Mouse (Mus musculus): ENCODE results near the gene Tuba8. TPM values are rescaled to one million over a fixed set of nuclear protein-coding genes. Genes with fewer than 3 reads are reported as not detected.

Gene Tuba8
- polyA plus RNA-seq, 1 experiment from 2014 or later, result 11.5 TPM

- Histone ChIP-seq H3K27ac (ENCODE audit: low read depth, low read length) (no peak overlapping the region), H3K36me3 (ENCODE audit: control insufficient read depth, insufficient read depth, low read length) (no peaks in the 10 kb centered on the region), H3K4me2 (no peak overlapping the region), H3K9me3 (ENCODE audit: control insufficient read depth, low read length) (no peaks in the 10 kb centered on the region), H3K27me3 (replicated peaks; ENCODE audit: control insufficient read depth, insufficient read depth, low read length) (no peaks in the 10 kb centered on the region), H3K9ac (ENCODE audit: low read depth, low read length) (no peak overlapping the region), H3K4me3 (ENCODE audit: low read depth, low read length) (no peak overlapping the region), H3K4me1 (replicated peaks; ENCODE audit: control insufficient read depth, insufficient read depth, low read length) (no peaks in the 10 kb centered on the region)
- 45% methylated on average over 1 of the region's 1 CpGs for WGBS
- DNase-seq (ENCODE audit: low spot score) (no peak), ATAC-seq (replicated peaks; ENCODE audit: low FRiP score) (no peak)
Measured at GRCm38 (mm10) chr6:121232652-121233051, 22.2 kb downstream of the Tuba8 start.

DNA sequence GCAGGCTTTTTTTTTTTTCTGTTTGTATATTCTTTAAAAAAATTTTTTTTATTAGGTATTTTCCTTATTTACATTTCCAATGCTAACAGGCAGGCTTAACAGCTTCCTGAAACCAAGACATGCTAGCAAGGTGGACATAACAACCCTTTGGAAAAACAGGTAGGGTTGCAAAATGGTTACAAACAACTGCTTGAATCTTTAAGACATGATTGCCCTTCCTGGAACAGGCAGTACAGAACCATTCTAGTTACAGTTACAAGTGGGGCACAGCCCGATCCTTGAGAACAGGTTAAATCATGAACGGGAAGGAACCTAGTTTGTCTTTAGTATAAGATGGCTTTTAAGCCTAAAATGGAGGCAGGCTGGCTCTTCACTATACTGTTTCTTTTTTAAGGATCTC, 25.9 kb downstream of the Tuba8 start:
- H3K4me3 ChIP-seq (ENCODE audit: low read depth, low read length), result no peak overlapping the region
- ATAC-seq (replicated peaks; ENCODE audit: low FRiP score), result no peak
- H3K36me3 ChIP-seq (ENCODE audit: control insufficient read depth, insufficient read depth, low read length), result no peaks in the 10 kb centered on the region
- no peak overlapping the region for H3K9ac ChIP-seq (ENCODE audit: low read depth, low read length)
- H3K27ac ChIP-seq (ENCODE audit: low read depth, low read length), result no peak overlapping the region
- no peaks in the 10 kb centered on the region for H3K9me3 ChIP-seq (ENCODE audit: control insufficient read depth, low read length)
- no peak for DNase-seq (ENCODE audit: low spot score)
- 84% methylated on average over 2 of the region's 2 CpGs for whole genome bisulfite sequencing
- H3K4me2 ChIP-seq, result no peak overlapping the region
- 0 out of 2 replicates have a peak, but pooled peaks cover 2% of the 10 kb centered on the region for H3K4me1 ChIP-seq (replicated peaks; ENCODE audit: control insufficient read depth, insufficient read depth, low read length)
- H3K27me3 ChIP-seq (replicated peaks; ENCODE audit: control insufficient read depth, insufficient read depth, low read length), result no peaks in the 10 kb centered on the region

DNA sequence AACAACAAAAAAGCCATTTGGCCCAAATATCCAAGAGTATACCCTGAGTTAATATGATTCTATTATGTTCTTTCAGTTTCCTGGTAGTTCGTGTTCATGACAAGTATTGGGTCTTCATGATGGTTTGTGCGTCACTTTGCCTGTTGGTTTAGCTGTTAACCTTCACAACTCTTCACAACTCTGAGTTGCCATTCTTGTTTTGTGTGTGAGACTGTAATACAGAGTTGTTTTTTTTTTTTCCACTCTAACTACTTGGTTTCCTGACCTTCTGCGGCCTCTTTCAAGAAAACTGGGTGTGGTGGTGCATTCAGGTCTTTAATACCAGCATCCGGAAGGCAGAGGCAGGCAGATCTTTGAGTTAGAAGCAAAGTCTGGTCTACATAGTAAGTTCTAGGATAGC, 27.7 kb downstream of the Tuba8 start:
- no peaks in the 10 kb centered on the region for H3K9me3 ChIP-seq (ENCODE audit: control insufficient read depth, low read length)
- H3K27ac ChIP-seq (ENCODE audit: low read depth, low read length), result no peak overlapping the region
- H3K4me2 ChIP-seq, result no peak overlapping the region
- H3K9ac ChIP-seq (ENCODE audit: low read depth, low read length), result no peak overlapping the region
- no peaks in the 10 kb centered on the region for H3K27me3 ChIP-seq (replicated peaks; ENCODE audit: control insufficient read depth, insufficient read depth, low read length)
- H3K4me1 ChIP-seq (replicated peaks; ENCODE audit: control insufficient read depth, insufficient read depth, low read length), result 0 out of 2 replicates have a peak, but pooled peaks cover 2% of the 10 kb centered on the region
- no peaks in the 10 kb centered on the region for H3K36me3 ChIP-seq (ENCODE audit: control insufficient read depth, insufficient read depth, low read length)
- no peak for DNase-seq (ENCODE audit: low spot score)
- no peak overlapping the region for H3K4me3 ChIP-seq (ENCODE audit: low read depth, low read length)
- no peak for ATAC-seq (replicated peaks; ENCODE audit: low FRiP score)
- WGBS, result 88% methylated on average over 4 of the region's 4 CpGs

DNA sequence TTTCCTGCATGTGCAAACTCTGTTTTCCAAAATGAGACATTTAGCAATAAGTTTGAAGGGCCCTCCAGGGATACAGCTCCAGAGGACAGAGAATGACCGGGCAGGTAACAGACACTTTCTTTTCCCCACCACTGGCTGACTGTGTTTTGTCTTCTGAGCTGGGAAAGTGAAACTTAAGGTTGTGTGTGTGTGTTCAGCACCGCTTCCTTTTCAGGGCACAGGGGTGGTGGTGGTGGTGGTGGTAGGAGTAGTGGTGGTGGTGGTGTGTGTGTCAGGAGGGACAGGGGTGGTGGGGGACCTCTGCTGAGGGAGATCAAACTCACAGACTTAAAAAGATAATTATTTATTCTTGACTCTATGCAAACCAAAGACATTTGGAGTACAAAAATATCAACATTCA, 31.3 kb downstream of the Tuba8 start:
- no peak overlapping the region for H3K4me2 ChIP-seq
- no peak overlapping the region for H3K27ac ChIP-seq (ENCODE audit: low read depth, low read length)
- H3K36me3 ChIP-seq (ENCODE audit: control insufficient read depth, insufficient read depth, low read length), result no peaks in the 10 kb centered on the region
- ATAC-seq (replicated peaks; ENCODE audit: low FRiP score), result no peak
- H3K9me3 ChIP-seq (ENCODE audit: control insufficient read depth, low read length), result no peaks in the 10 kb centered on the region
- no peak overlapping the region for H3K9ac ChIP-seq (ENCODE audit: low read depth, low read length)
- peaks cover 9% of the 10 kb centered on the region; the same call in 1 of the 2 replicates for H3K4me1 ChIP-seq (replicated peaks; ENCODE audit: control insufficient read depth, insufficient read depth, low read length)
- WGBS, result 66% methylated on average over 2 of the region's 2 CpGs
- no peaks in the 10 kb centered on the region; the same call in 1 of the 2 replicates for H3K27me3 ChIP-seq (replicated peaks; ENCODE audit: control insufficient read depth, insufficient read depth, low read length)
- H3K4me3 ChIP-seq (ENCODE audit: low read depth, low read length), result no peak overlapping the region
- DNase-seq (ENCODE audit: low spot score), result no peak

GRCm38 (mm10) chr6:121243161-121243560, 32.7 kb downstream of the Tuba8 start:
- H3K36me3 ChIP-seq (ENCODE audit: control insufficient read depth, insufficient read depth, low read length), result no peaks in the 10 kb centered on the region
- DNase-seq (ENCODE audit: low spot score) (no peak), ATAC-seq (replicated peaks; ENCODE audit: low FRiP score) (no peak)
- 36% methylated on average over 10 of the region's 10 CpGs for WGBS
- H3K4me2 ChIP-seq, result no peak overlapping the region
- H3K4me1 ChIP-seq (replicated peaks; ENCODE audit: control insufficient read depth, insufficient read depth, low read length), result peaks cover 9% of the 10 kb centered on the region; the same call in 1 of the 2 replicates
- H3K9ac ChIP-seq (ENCODE audit: low read depth, low read length), result no peak overlapping the region
- H3K9me3 ChIP-seq (ENCODE audit: control insufficient read depth, low read length), result no peaks in the 10 kb centered on the region
- H3K4me3 ChIP-seq (ENCODE audit: low read depth, low read length), result no peak overlapping the region
- no peak overlapping the region for H3K27ac ChIP-seq (ENCODE audit: low read depth, low read length)
- no peaks in the 10 kb centered on the region; the same call in 1 of the 2 replicates for H3K27me3 ChIP-seq (replicated peaks; ENCODE audit: control insufficient read depth, insufficient read depth, low read length)

GRCm38 (mm10) chr6:121245127-121246036, 34.9 kb downstream of the Tuba8 start, which contains the start of gene Usp18:
Usp18 (plus strand) TSS chr6:121245906.
- ATAC-seq (replicated peaks; ENCODE audit: low FRiP score) (peak; percentile 90), DNase-seq (ENCODE audit: low spot score) (peak; percentile 88)
- no peaks in the 10 kb centered on the region; the same call in 1 of the 2 replicates for H3K27me3 ChIP-seq (replicated peaks; ENCODE audit: control insufficient read depth, insufficient read depth, low read length)
- H3K4me1 ChIP-seq (replicated peaks; ENCODE audit: control insufficient read depth, insufficient read depth, low read length), result peaks cover 9% of the 10 kb centered on the region; the same call in 1 of the 2 replicates
- 4% methylated on average over 35 of the region's 35 CpGs for WGBS
- H3K27ac ChIP-seq (ENCODE audit: low read depth, low read length), result peak within 1 kb of the TSS; percentile 40
- no peaks in the 10 kb centered on the region for H3K9me3 ChIP-seq (ENCODE audit: control insufficient read depth, low read length)
- H3K36me3 ChIP-seq (ENCODE audit: control insufficient read depth, insufficient read depth, low read length), result no peaks in the 10 kb centered on the region
- H3K4me3 ChIP-seq (ENCODE audit: low read depth, low read length), result peak within 1 kb of the TSS; percentile 69
- H3K4me2 ChIP-seq, result peak within 1 kb of the TSS; percentile 64
- peak within 1 kb of the TSS; percentile 60 for H3K9ac ChIP-seq (ENCODE audit: low read depth, low read length)

GRCm38 (mm10) chr6:121246037-121246361, 35.5 kb downstream of the Tuba8 start:
- ATAC-seq (replicated peaks; ENCODE audit: low FRiP score), result no peak; the same call in 1 of the 2 replicates
- peaks cover 8% of the 10 kb centered on the region; the same call in 1 of the 2 replicates for H3K4me1 ChIP-seq (replicated peaks; ENCODE audit: control insufficient read depth, insufficient read depth, low read length)

DNA sequence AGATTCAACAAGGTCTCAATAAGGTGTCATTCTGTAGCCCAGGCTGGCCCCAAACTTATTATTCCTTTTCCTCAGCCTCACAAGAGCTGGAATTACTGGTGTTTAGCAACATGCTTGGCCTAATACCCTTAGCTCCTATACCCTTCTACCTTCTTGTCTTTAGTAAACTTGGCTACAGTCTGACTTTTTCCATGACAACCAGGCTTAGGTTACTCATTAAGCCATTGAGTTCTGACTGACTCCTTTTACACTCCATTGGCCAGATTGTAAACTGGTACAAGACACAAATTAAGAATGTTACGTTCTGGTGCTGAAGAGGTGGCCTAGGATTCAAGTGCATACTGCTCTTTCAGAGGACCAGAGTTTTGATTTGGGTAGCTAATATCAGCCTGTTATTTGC, 39.9 kb downstream of the Tuba8 start:
- 65% methylated on average over 1 of the region's 1 CpGs for WGBS
- Histone ChIP-seq H3K9me3 (ENCODE audit: control insufficient read depth, low read length) (no peaks in the 10 kb centered on the region), H3K4me2 (no peak overlapping the region), H3K4me1 (replicated peaks; ENCODE audit: control insufficient read depth, insufficient read depth, low read length) (no peaks in the 10 kb centered on the region; the same call in 1 of the 2 replicates), H3K27me3 (replicated peaks; ENCODE audit: control insufficient read depth, insufficient read depth, low read length) (no peaks in the 10 kb centered on the region), H3K27ac (ENCODE audit: low read depth, low read length) (no peak overlapping the region), H3K4me3 (ENCODE audit: low read depth, low read length) (no peak overlapping the region), H3K36me3 (ENCODE audit: control insufficient read depth, insufficient read depth, low read length) (no peaks in the 10 kb centered on the region), H3K9ac (ENCODE audit: low read depth, low read length) (no peak overlapping the region)
- ATAC-seq (replicated peaks; ENCODE audit: low FRiP score) (no peak), DNase-seq (ENCODE audit: low spot score) (no peak)

More at GRCm38 (mm10) chr6:121246037-121246361, 35.5 kb downstream of the Tuba8 start:
- 16% methylated on average over 4 of the region's 4 CpGs for whole genome bisulfite sequencing
- no peak for DNase-seq (ENCODE audit: low spot score)
- H3K27me3 ChIP-seq (replicated peaks; ENCODE audit: control insufficient read depth, insufficient read depth, low read length), result no peaks in the 10 kb centered on the region; the same call in 1 of the 2 replicates
- H3K9me3 ChIP-seq (ENCODE audit: control insufficient read depth, low read length), result no peaks in the 10 kb centered on the region
- no peaks in the 10 kb centered on the region for H3K36me3 ChIP-seq (ENCODE audit: control insufficient read depth, insufficient read depth, low read length)
- H3K27ac ChIP-seq (ENCODE audit: low read depth, low read length), result peak overlapping the region; percentile 40; the same call in 1 of the 2 replicates
- peak overlapping the region; percentile 64 for H3K4me2 ChIP-seq
- H3K9ac ChIP-seq (ENCODE audit: low read depth, low read length), result peak overlapping the region; percentile 60
- H3K4me3 ChIP-seq (ENCODE audit: low read depth, low read length), result peak overlapping the region; percentile 69
